Mouse (Mus musculus): ENCODE data around the gene Ptov1.

DNA sequence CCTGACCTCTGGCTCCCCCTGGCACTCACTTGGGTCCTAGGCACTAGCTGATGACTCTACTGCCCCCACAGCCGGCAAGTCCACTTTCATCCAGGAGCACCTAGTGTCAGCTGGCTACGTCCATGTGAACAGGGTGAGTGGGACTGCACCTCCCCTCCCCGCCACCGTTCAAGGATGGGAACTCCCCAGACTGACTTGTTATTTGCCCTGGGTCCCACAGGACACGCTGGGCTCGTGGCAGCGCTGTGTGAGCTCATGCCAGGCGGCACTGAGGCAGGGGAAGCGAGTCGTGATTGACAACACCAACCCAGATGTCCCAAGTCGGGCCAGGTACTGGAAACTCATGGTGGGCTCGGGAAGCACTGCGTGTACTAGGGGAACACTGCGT is 8.2 kb downstream of the Ptov1 start:
- TF ChIP-seq CTCF (IDR thresholded peaks at IDR 0.05) (no peak), POLR2A (IDR thresholded peaks at IDR 0.05; ENCODE audit: insufficient read depth, low read depth, low read length) (no peak)

Data from heart, adult 2 months (tissue).